Mouse (Mus musculus) stomach, postnatal 0 days (tissue): ENCODE measurements around the gene Bcas3. TPM values are rescaled to one million over a fixed set of nuclear protein-coding genes. Genes with fewer than 3 reads are reported as not detected.
A peak's percentile ranks its signal among the peaks of the same experiment; 100 is the strongest.

ENCODE experiments used
- ATAC-seq: fragments of 200-750 bp; cut with Nextera tagmentation; 2 replicates; pipeline ENCODE4 v1.8.0; 2017; ENCODE audit not compliant: low FRiP score, low TSS enrichment
- DNase-seq: peaks from one replicate; pipeline ENCODE4 v3.0.0-alpha.2; 2016; ENCODE audit warnings: low spot score
- H3K27ac ChIP-seq: fragments of 300-500 bp; sonication (generic); replicated peaks from 2 replicates; pipeline ENCODE4 v1.5.1; 2014; ENCODE audit warnings: mild to moderate bottlenecking, control low read depth
- H3K27me3 ChIP-seq: fragments of 300-500 bp; sonication (generic); 2 replicates; pipeline ENCODE4 v1.6.1; 2014; ENCODE audit warnings: low read length; ENCODE audit not compliant: control insufficient read depth, insufficient read depth
- H3K36me3 ChIP-seq: fragments of 300-500 bp; sonication (generic); 2 replicates; pipeline ENCODE4 v1.6.1; 2014; ENCODE audit warnings: low read length, mixed read lengths; ENCODE audit not compliant: control insufficient read depth, insufficient read depth
- H3K4me1 ChIP-seq: fragments of 300-500 bp; sonication (generic); replicated peaks from 2 replicates; pipeline ENCODE4 v1.6.1; 2014; ENCODE audit warnings: antibody characterized with exemption; ENCODE audit not compliant: control insufficient read depth, insufficient read depth
- H3K4me2 ChIP-seq: fragments of 300-500 bp; sonication (generic); replicated peaks from 2 replicates; pipeline ENCODE4 v1.6.1; 2014; ENCODE audit warnings: low read depth, mild to moderate bottlenecking, control low read depth, moderate library complexity
- H3K4me3 ChIP-seq: fragments of 300-500 bp; sonication (generic); 2 replicates; pipeline ENCODE4 v1.5.1; 2014; ENCODE audit warnings: low read depth, low read length, control low read depth
- H3K9ac ChIP-seq: fragments of 300-500 bp; sonication (generic); 2 replicates; pipeline ENCODE4 v1.6.1; 2014; ENCODE audit warnings: mild to moderate bottlenecking, low read length, control low read depth, mixed read lengths
- H3K9me3 ChIP-seq: fragments of 300-500 bp; sonication (generic); 2 replicates; pipeline ENCODE4 v1.6.1; 2016; ENCODE audit warnings: low read length; ENCODE audit not compliant: control insufficient read depth
- CTCF ChIP-seq: IDR thresholded peaks from 2 replicates; pipeline ENCODE4 v1.5.1; 2016; ENCODE audit warnings: antibody characterized with exemption, low read depth, mild to moderate bottlenecking, moderate library complexity
- EP300 ChIP-seq: optimal IDR thresholded peaks from 2 replicates; pipeline ENCODE3; 2016; ENCODE audit warnings: antibody characterized with exemption
- WGBS: fragments of 180-500 bp; shearing (Covaris S2); extraction: QIAGEN DNeasy Blood & Tissue Kit; methylation state at CpG from one replicate; pipeline ENCODE4 v1.1.7; 2014; 5-methylcytosine and 5-hydroxymethylcytosine counted together
- polyA plus RNA-seq: library from polyadenylated mRNA; unstranded; fragments of >200 nt; fragmentation: Nextera tagmentation; extraction: Ambion mirVana; gene quantifications from 2 replicates; pipeline ENCODE4 v1.2.1, GENCODE M21; 2015

The Bcas3 gene
- polyA plus RNA-seq, 1 experiment from 2014 or later, result 16.5 TPM

- Histone ChIP-seq H3K36me3 (no peaks in the 10 kb centered on the region), H3K4me2 (no peak overlapping the region), H3K27me3 (no peaks in the 10 kb centered on the region), H3K9ac (no peak overlapping the region), H3K4me1 (no peaks in the 10 kb centered on the region), H3K9me3 (no peaks in the 10 kb centered on the region), H3K4me3 (no peak overlapping the region), H3K27ac (no peak overlapping the region)
- peak; percentile 72 for ATAC-seq
- peak; percentile 78 for DNase-seq
- TF ChIP-seq EP300 (no peak), CTCF (peak; percentile 95)
- WGBS, result 12% methylated on average over 4 of the region's 4 CpGs
These were observed 29.1 kb downstream of the Bcas3 start for GRCm38 (mm10) chr11:85382055-85382454.

DNA sequence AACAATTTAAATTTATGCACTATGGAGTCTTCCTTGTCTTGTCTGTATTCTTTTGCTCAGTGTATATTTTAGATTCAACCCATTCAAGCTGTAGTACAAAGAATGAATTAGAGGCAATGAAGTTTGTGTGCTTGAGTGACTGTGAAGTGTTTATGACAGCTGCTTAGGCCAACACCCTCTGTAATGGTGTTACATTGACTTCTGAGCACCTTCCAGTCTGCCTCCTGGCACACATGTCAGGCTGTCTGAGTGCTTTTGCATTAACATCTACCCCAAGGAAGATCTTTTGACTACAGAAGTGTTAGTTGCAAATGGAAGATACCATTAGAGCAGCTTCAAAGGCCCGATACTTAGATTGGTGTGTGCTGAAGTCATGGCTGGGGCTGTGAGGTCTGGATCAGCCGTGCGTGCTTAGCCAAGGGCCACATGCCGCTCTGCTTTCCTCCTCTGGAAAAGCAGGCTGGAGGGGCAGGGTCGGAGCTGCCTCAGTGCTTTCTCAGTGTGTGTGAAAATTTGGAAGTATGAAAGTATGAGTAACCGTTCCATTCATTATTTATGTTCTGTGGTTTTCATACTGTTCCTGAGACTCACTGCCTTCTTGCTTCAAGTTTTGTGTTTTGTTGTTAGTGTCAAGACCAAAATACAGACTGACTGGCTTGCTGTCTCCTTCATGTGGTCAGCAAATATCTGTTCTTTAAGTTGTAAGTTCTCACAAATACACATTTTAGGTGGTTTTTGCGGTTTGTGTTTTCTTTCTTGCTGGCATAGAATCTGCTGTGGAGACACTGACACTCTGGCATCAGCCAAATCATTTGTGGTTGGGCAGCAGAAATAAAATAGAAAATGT is 31.2 kb downstream of the Bcas3 start:
- TF ChIP-seq CTCF (no peak), EP300 (no peak)
- WGBS, result 73% methylated on average over 7 of the region's 7 CpGs
- Histone ChIP-seq H3K9ac (no peak overlapping the region), H3K27ac (no peak overlapping the region), H3K4me3 (no peak overlapping the region), H3K4me2 (no peak overlapping the region), H3K36me3 (no peaks in the 10 kb centered on the region), H3K4me1 (no peaks in the 10 kb centered on the region), H3K9me3 (no peaks in the 10 kb centered on the region), H3K27me3 (no peaks in the 10 kb centered on the region)
- DNase-seq, result no peak
- ATAC-seq, result no peak

GRCm38 (mm10) chr11:85392179-85392863 is 39.4 kb downstream of the Bcas3 start:
- H3K27ac ChIP-seq, result peak overlapping the region; percentile 53
- peak; percentile 73; the same call in 1 of the 2 replicates for ATAC-seq
- no peak overlapping the region for H3K9ac ChIP-seq

GRCm38 (mm10) chr11:85392864-85393220 is 39.9 kb downstream of the Bcas3 start:
- Histone ChIP-seq H3K4me1 (peaks cover 2% of the 10 kb centered on the region; the same call in 1 of the 2 replicates), H3K36me3 (no peaks in the 10 kb centered on the region), H3K9me3 (no peaks in the 10 kb centered on the region), H3K4me3 (no peak overlapping the region), H3K9ac (0 out of 2 replicates have a peak overlapping the region, but pooled peaks have one; percentile 18), H3K27me3 (no peaks in the 10 kb centered on the region), H3K27ac (peak overlapping the region; percentile 53), H3K4me2 (no peak overlapping the region)
- WGBS, result 57% methylated on average over 9 of the region's 9 CpGs
- DNase-seq (no peak), ATAC-seq (no peak)
- TF ChIP-seq EP300 (no peak), CTCF (no peak)

More at GRCm38 (mm10) chr11:85392179-85392863, 39.4 kb downstream of the Bcas3 start:
- peak; percentile 43 for DNase-seq
- Histone ChIP-seq H3K4me2 (no peak overlapping the region), H3K9me3 (no peaks in the 10 kb centered on the region), H3K4me1 (peaks cover 2% of the 10 kb centered on the region; the same call in 1 of the 2 replicates), H3K36me3 (no peaks in the 10 kb centered on the region), H3K4me3 (no peak overlapping the region), H3K27me3 (no peaks in the 10 kb centered on the region)
- TF ChIP-seq CTCF (peak; percentile 43; the same call in 1 of the 2 replicates), EP300 (no peak)
- 49% methylated on average over 12 of the region's 12 CpGs for WGBS

DNA sequence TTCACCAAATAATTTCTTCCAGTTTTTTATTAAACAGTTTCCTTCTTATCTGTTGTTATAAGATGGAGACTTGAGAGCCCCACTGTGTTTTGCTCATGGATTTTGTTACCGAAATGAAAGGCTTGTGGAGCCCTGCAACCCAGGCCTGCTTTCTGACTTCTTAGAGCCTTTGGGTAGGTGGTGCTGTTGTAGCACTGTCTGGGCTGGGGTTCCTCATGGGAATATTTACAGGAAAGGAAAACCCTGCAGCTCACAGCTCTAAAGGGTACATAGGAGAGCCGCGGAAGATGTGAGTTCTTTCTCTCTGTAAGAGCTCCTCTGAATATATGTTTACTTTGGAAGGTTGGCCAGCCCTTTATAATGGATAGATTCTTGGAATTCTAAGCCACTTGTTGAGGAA is 41.0 kb downstream of the Bcas3 start:
- peaks cover 2% of the 10 kb centered on the region; the same call in 1 of the 2 replicates for H3K4me1 ChIP-seq
- ATAC-seq, result no peak
- H3K27me3 ChIP-seq, result no peaks in the 10 kb centered on the region
- no peaks in the 10 kb centered on the region for H3K9me3 ChIP-seq
- no peak overlapping the region for H3K27ac ChIP-seq
- TF ChIP-seq CTCF (peak; percentile 62), EP300 (no peak)
- no peaks in the 10 kb centered on the region for H3K36me3 ChIP-seq
- H3K4me3 ChIP-seq, result no peak overlapping the region
- no peak overlapping the region for H3K4me2 ChIP-seq
- no peak overlapping the region for H3K9ac ChIP-seq
- DNase-seq, result no peak
- WGBS, result 33% methylated on average over 3 of the region's 3 CpGs
